9 mouse cellular contexts compared by ENCODE assay signal in genomic region chr19:34474228-34474990, GRCm38 (mm10). TPM values are rescaled to one million over a fixed set of nuclear protein-coding genes. Genes with fewer than 3 reads are reported as not detected.
DNase-seq lines count a peak whose midpoint lies in the region; ATAC-seq and TF ChIP-seq lines count a peak whose summit lies in the region.
"Had no signal": no experiment of that assay in that cellular context is flagged by ENCODE, and none has a peak within 500 bp of the region (broad histone marks: within the 10 kb centered on the region; RNA-seq: fewer than 3 reads in every experiment).

No protein-coding gene starts in this region.

- no peak for TF ChIP-seq POLR2A in cortical plate, adult 2 months (IDR thresholded peaks at IDR 0.05; ENCODE audit: extremely low read depth, insufficient read depth, low read length)
- TF ChIP-seq POLR2A in myocyte (IDR thresholded peaks at IDR 0.05; ENCODE audit: insufficient read length, low read depth), result no peak

- TF ChIP-seq CTCF in C2C12 (IDR thresholded peaks at IDR 0.05; ENCODE audit: control insufficient read depth, insufficient read depth, insufficient read length), result no peak
- no peak for TF ChIP-seq CTCF in cortical plate, adult 2 months (IDR thresholded peaks at IDR 0.05; ENCODE audit: extremely low read depth, insufficient read depth, low read length)

- no peaks in the 10 kb centered on the region for H3K79me3 ChIP-seq in C2C12 (ENCODE audit: low read depth)

- H3K4me2 ChIP-seq in heart, embryonic 15.5 days, result peak overlapping the region; percentile 98
- peak overlapping the region; percentile 93 for H3K4me2 ChIP-seq in limb, embryonic 13.5 days (replicated peaks)
- peak overlapping the region; percentile 99 for H3K4me2 ChIP-seq in myocyte (ENCODE audit: low read depth)

- peak; percentile 55; the same call in 1 of the 2 replicates for ATAC-seq in heart, embryonic 15.5 days (replicated peaks; ENCODE audit: insufficient number of reproducible peaks, insufficient read depth, low FRiP score, low read depth)
- peak; percentile 52; the same call in 1 of the 2 replicates for ATAC-seq in limb, embryonic 13.5 days (ENCODE audit: low FRiP score, low read depth)

- H3K79me2 ChIP-seq in C2C12 (ENCODE audit: control insufficient read depth, insufficient read depth), result no peaks in the 10 kb centered on the region
- H3K79me2 ChIP-seq in myocyte (ENCODE audit: control insufficient read depth, insufficient read depth), result no peaks in the 10 kb centered on the region

- peak overlapping the region; percentile 42 for H3K9ac ChIP-seq in heart, embryonic 15.5 days
- peak overlapping the region; percentile 59 for H3K9ac ChIP-seq in limb, embryonic 13.5 days

- H3K4me3 ChIP-seq in C2C12 (ENCODE audit: insufficient read depth, poor library complexity, severe bottlenecking) (peak overlapping the region; percentile 15), myocyte (peak overlapping the region; percentile 53)
- peak overlapping the region; percentile 52 for H3K4me3 ChIP-seq in cortical plate, adult 2 months (ENCODE audit: insufficient read depth, low read length)
- peak overlapping the region; percentile 60 for H3K4me3 ChIP-seq in heart, embryonic 15.5 days
- peak overlapping the region; percentile 57 for H3K4me3 ChIP-seq in limb, embryonic 13.5 days

- DNase-seq in cerebellum, postnatal 14 days, result peak; percentile 15 to 18
- no peak for DNase-seq in cerebellum, postnatal 4 days (ENCODE audit: low spot score in 2 of 2)
- DNase-seq in layer of hippocampus, postnatal 14 days (ENCODE audit: low spot score in 2 of 2), result no peak

- H3K27ac ChIP-seq in cortical plate, adult 2 months (ENCODE audit: insufficient read depth, low read length), result no peak overlapping the region
- peak overlapping the region; percentile 49; the same call in 1 of the 2 replicates for H3K27ac ChIP-seq in heart, embryonic 15.5 days
- H3K27ac ChIP-seq in limb, embryonic 13.5 days, result 0 out of 2 replicates have a peak overlapping the region, but pooled peaks have one; percentile 10

- H3K36me3 ChIP-seq in C2C12 (ENCODE audit: control insufficient read depth, insufficient read depth) (no peaks in the 10 kb centered on the region), myocyte (ENCODE audit: control insufficient read depth, insufficient read depth) (no peaks in the 10 kb centered on the region)
- H3K36me3 ChIP-seq in heart, embryonic 15.5 days, result no peaks in the 10 kb centered on the region
- H3K36me3 ChIP-seq in limb, embryonic 13.5 days, result no peaks in the 10 kb centered on the region

- 8% methylated on average over 49 of the region's 49 CpGs for WGBS in heart, embryonic 15.5 days
- WGBS in limb, embryonic 13.5 days, result 4% methylated on average over 49 of the region's 49 CpGs

- no peaks in the 10 kb centered on the region for H3K9me3 ChIP-seq in heart, embryonic 15.5 days (replicated peaks)
- H3K9me3 ChIP-seq in limb, embryonic 13.5 days, result no peaks in the 10 kb centered on the region

- H3K27me3 ChIP-seq in C2C12 (ENCODE audit: control insufficient read depth, insufficient read depth, insufficient read length) (no peaks in the 10 kb centered on the region), myocyte (ENCODE audit: control insufficient read depth, insufficient read depth, insufficient read length) (no peaks in the 10 kb centered on the region)
- peaks cover 30% of the 10 kb centered on the region for H3K27me3 ChIP-seq in heart, embryonic 15.5 days
- H3K27me3 ChIP-seq in limb, embryonic 13.5 days, result peaks cover 62% of the 10 kb centered on the region

- H3ac ChIP-seq in C2C12 (ENCODE audit: control insufficient read depth, insufficient read length, low read depth), result peak overlapping the region; percentile 40
- H3ac ChIP-seq in myocyte (ENCODE audit: control insufficient read depth, insufficient read length), result peak overlapping the region; percentile 0

- H3K4me1 ChIP-seq in cortical plate, adult 2 months (ENCODE audit: control insufficient read depth, insufficient read depth, low read length), result no peaks in the 10 kb centered on the region
- H3K4me1 ChIP-seq in heart, embryonic 15.5 days (replicated peaks), result peaks cover 18% of the 10 kb centered on the region
- H3K4me1 ChIP-seq in limb, embryonic 13.5 days, result peaks cover 19% of the 10 kb centered on the region

TF ChIP-seq in C2C12, 6 proteins besides CTCF, POLR2A, EP300 and RAD21:
- no peak for TF ChIP-seq MYOD1 (IDR thresholded peaks at IDR 0.05; ENCODE audit: control insufficient read depth, insufficient read length, low read depth)
- TF ChIP-seq FOSL1 (IDR thresholded peaks at IDR 0.05; ENCODE audit: insufficient read depth, low read length, poor library complexity, severe bottlenecking), result no peak
- TF ChIP-seq CEBPB (IDR thresholded peaks at IDR 0.05; ENCODE audit: low read depth), result no peak
- no peak for TF ChIP-seq MYOG (IDR thresholded peaks at IDR 0.05; ENCODE audit: control insufficient read depth, extremely low read depth, insufficient read length)
- no peak for TF ChIP-seq MAX (IDR thresholded peaks at IDR 0.05)
- no peak for TF ChIP-seq USF1 (IDR thresholded peaks at IDR 0.05; ENCODE audit: low read depth)

TF ChIP-seq in myocyte, 11 proteins besides CTCF, POLR2A, EP300 and RAD21:
- TF ChIP-seq MYOD1 (IDR thresholded peaks at IDR 0.05; ENCODE audit: control insufficient read depth in 1 of 3, insufficient read length in 2 of 3, low read depth in 2 of 3), result peak in 1 of 3 experiments; percentile 2
- TF ChIP-seq TCF12 (IDR thresholded peaks at IDR 0.05; ENCODE audit: insufficient read depth, poor library complexity, severe bottlenecking), result no peak
TF ChIP-seq in myocyte: peak in this region for 1.

RNA-seq across cellular contexts. Expression of gene Ch25h, which starts 0.6 kb away (rescaled TPM):
- 0.30 TPM for polyA plus RNA-seq in C2C12 (2012; fragmentation: generic; extraction: Trizol)
- polyA plus RNA-seq in cortical plate, adult 2 months (2012; rRNA removed), result 1.2 and 2.4 TPM in 2 replicates
- 3.0 and 3.4 TPM in 2 replicates for polyA plus RNA-seq in heart, embryonic 15.5 days (2015; fragmentation: Nextera tagmentation; extraction: Ambion mirVana)
- polyA plus RNA-seq in limb, embryonic 13.5 days (2015; fragmentation: Nextera tagmentation; extraction: Ambion mirVana), result 16.4 and 17.5 TPM in 2 replicates
- polyA plus RNA-seq in myocyte (2012; fragmentation: generic; extraction: Trizol), result 9.9 TPM
- total RNA-seq in layer of hippocampus, postnatal 14 days (2021), result under 1 TPM; 0.32 to 0.36 TPM
- total RNA-seq: MEL had no signal

RNA-seq across cellular contexts. Expression of gene Lipa, which starts 52.9 kb away (rescaled TPM):
- polyA plus RNA-seq in C2C12 (2012; fragmentation: generic; extraction: Trizol) (8.8 TPM), myocyte (2012; fragmentation: generic; extraction: Trizol) (21.4 TPM)
- polyA plus RNA-seq in cortical plate, adult 2 months (2012; rRNA removed), result 15.6 and 17.8 TPM in 2 replicates
- 29.7 and 34.2 TPM in 2 replicates for polyA plus RNA-seq in heart, embryonic 15.5 days (2015; fragmentation: Nextera tagmentation; extraction: Ambion mirVana)
- polyA plus RNA-seq in limb, embryonic 13.5 days (2015; fragmentation: Nextera tagmentation; extraction: Ambion mirVana), result 42.0 and 46.0 TPM in 2 replicates
- total RNA-seq in layer of hippocampus, postnatal 14 days (2021), result 10 to 100 TPM; 16.1 to 19.3 TPM

Comparison
In these comparisons a context has a peak if more than half of its experiments do, and no peak if none do; other contexts are left out.
1. DNase-seq: peak in cerebellum, postnatal 14 days (2 of 2); none in cerebellum, postnatal 4 days (0 of 2) and layer of hippocampus, postnatal 14 days (0 of 2).
2. Peak in every context shown above with its lines, with median percentiles within 50 percentile points of each other: H3K4me3 ChIP-seq and H3K4me2 ChIP-seq.